Mouse (Mus musculus): ENCODE measurements around the gene Foxp1. TPM values are rescaled to one million over a fixed set of nuclear protein-coding genes. Genes with fewer than 3 reads are reported as not detected.

The Foxp1 gene
- polyA plus RNA-seq, 1 experiment from 2014 or later: 141 TPM

- Histone ChIP-seq H3K4me3 (no peak overlapping the region), H3K9ac (no peak overlapping the region), H3K9me3 (no peaks in the 10 kb centered on the region), H3K4me2 (replicated peaks) (no peak overlapping the region), H3K27me3 (0 out of 2 replicates have a peak, but pooled peaks cover 8% of the 10 kb centered on the region), H3K36me3 (no peaks in the 10 kb centered on the region), H3K27ac (no peak overlapping the region), H3K4me1 (peaks cover 28% of the 10 kb centered on the region)
- 68% methylated on average over 4 of the region's 4 CpGs for WGBS
- no peak for ATAC-seq (ENCODE audit: low FRiP score, low read depth)
Measured at GRCm38 (mm10) chr6:99340902-99341301, 181.6 kb downstream of the Foxp1 start.

- H3K4me1 ChIP-seq: peaks cover 32% of the 10 kb centered on the region
- no peak for ATAC-seq (ENCODE audit: low FRiP score, low read depth)
Measured at GRCm38 (mm10) chr6:99339986-99340721, 182.4 kb downstream of the Foxp1 start.

GRCm38 (mm10) chr6:99339343-99339620 lies 183.2 kb downstream of the Foxp1 start:
- 33% methylated on average over 5 of the region's 5 CpGs for WGBS
- Histone ChIP-seq H3K4me1 (peaks cover 32% of the 10 kb centered on the region), H3K9me3 (no peaks in the 10 kb centered on the region), H3K4me3 (no peak overlapping the region), H3K36me3 (no peaks in the 10 kb centered on the region), H3K9ac (no peak overlapping the region), H3K27me3 (0 out of 2 replicates have a peak, but pooled peaks cover 12% of the 10 kb centered on the region), H3K27ac (no peak overlapping the region), H3K4me2 (replicated peaks) (no peak overlapping the region)
- no peak for ATAC-seq (ENCODE audit: low FRiP score, low read depth)

More at GRCm38 (mm10) chr6:99339986-99340721, 182.4 kb downstream of the Foxp1 start:
- no peak overlapping the region for H3K4me2 ChIP-seq (replicated peaks)
- no peaks in the 10 kb centered on the region for H3K36me3 ChIP-seq
- H3K27me3 ChIP-seq: 0 out of 2 replicates have a peak, but pooled peaks cover 8% of the 10 kb centered on the region
- H3K27ac ChIP-seq: no peak overlapping the region
- no peaks in the 10 kb centered on the region for H3K9me3 ChIP-seq
- no peak overlapping the region for H3K4me3 ChIP-seq
- 69% methylated on average over 10 of the region's 10 CpGs for WGBS
- no peak overlapping the region for H3K9ac ChIP-seq

- Histone ChIP-seq H3K4me2 (replicated peaks) (no peak overlapping the region), H3K4me3 (no peak overlapping the region), H3K27ac (no peak overlapping the region), H3K9me3 (no peaks in the 10 kb centered on the region), H3K36me3 (no peaks in the 10 kb centered on the region), H3K27me3 (0 out of 2 replicates have a peak, but pooled peaks cover 12% of the 10 kb centered on the region), H3K4me1 (peaks cover 32% of the 10 kb centered on the region), H3K9ac (no peak overlapping the region)
- ATAC-seq (ENCODE audit: low FRiP score, low read depth): no peak
- WGBS: 49% methylated on average over 9 of the region's 9 CpGs
Measured at GRCm38 (mm10) chr6:99338593-99339342, 183.8 kb downstream of the Foxp1 start.

- 0 out of 2 replicates have a peak, but pooled peaks cover 12% of the 10 kb centered on the region for H3K27me3 ChIP-seq
- no peak overlapping the region for H3K9ac ChIP-seq
- no peaks in the 10 kb centered on the region for H3K36me3 ChIP-seq
- no peak overlapping the region for H3K4me3 ChIP-seq
- no peak overlapping the region for H3K27ac ChIP-seq
- H3K4me1 ChIP-seq: peaks cover 32% of the 10 kb centered on the region
- WGBS: 35% methylated on average over 3 of the region's 3 CpGs
- H3K4me2 ChIP-seq (replicated peaks): no peak overlapping the region
- no peaks in the 10 kb centered on the region for H3K9me3 ChIP-seq
- no peak for ATAC-seq (ENCODE audit: low FRiP score, low read depth)
Measured at GRCm38 (mm10) chr6:99338174-99338573, 184.3 kb downstream of the Foxp1 start.

- WGBS: 31% methylated on average over 6 of the region's 6 CpGs
- H3K27ac ChIP-seq: no peak overlapping the region
Measured at GRCm38 (mm10) chr6:99337575-99337974, 184.9 kb downstream of the Foxp1 start.

GRCm38 (mm10) chr6:99336191-99336590 lies 186.3 kb downstream of the Foxp1 start:
- no peak for ATAC-seq (ENCODE audit: low FRiP score, low read depth)
- Histone ChIP-seq H3K9ac (no peak overlapping the region), H3K4me1 (peaks cover 32% of the 10 kb centered on the region), H3K36me3 (no peaks in the 10 kb centered on the region), H3K4me3 (no peak overlapping the region), H3K9me3 (no peaks in the 10 kb centered on the region), H3K27me3 (0 out of 2 replicates have a peak, but pooled peaks cover 12% of the 10 kb centered on the region), H3K27ac (no peak overlapping the region), H3K4me2 (replicated peaks) (no peak overlapping the region)
- 15% methylated on average over 5 of the region's 5 CpGs for WGBS

More at GRCm38 (mm10) chr6:99337575-99337974, 184.9 kb downstream of the Foxp1 start:
- H3K9ac ChIP-seq: no peak overlapping the region
- no peak overlapping the region for H3K4me2 ChIP-seq (replicated peaks)
- H3K4me1 ChIP-seq: peaks cover 32% of the 10 kb centered on the region
- H3K27me3 ChIP-seq: 0 out of 2 replicates have a peak, but pooled peaks cover 12% of the 10 kb centered on the region
- no peak overlapping the region for H3K4me3 ChIP-seq
- H3K36me3 ChIP-seq: no peaks in the 10 kb centered on the region
- no peaks in the 10 kb centered on the region for H3K9me3 ChIP-seq
- ATAC-seq (ENCODE audit: low FRiP score, low read depth): no peak

GRCm38 (mm10) chr6:99335174-99335830 lies 187.2 kb downstream of the Foxp1 start:
- no peaks in the 10 kb centered on the region for H3K36me3 ChIP-seq
- peaks cover 32% of the 10 kb centered on the region for H3K4me1 ChIP-seq

GRCm38 (mm10) chr6:99334255-99334654 lies 188.3 kb downstream of the Foxp1 start:
- H3K27me3 ChIP-seq: 0 out of 2 replicates have a peak, but pooled peaks cover 12% of the 10 kb centered on the region
- no peak for ATAC-seq (ENCODE audit: low FRiP score, low read depth)
- H3K27ac ChIP-seq: no peak overlapping the region
- H3K4me2 ChIP-seq (replicated peaks): no peak overlapping the region
- H3K4me3 ChIP-seq: no peak overlapping the region
- peaks cover 31% of the 10 kb centered on the region for H3K4me1 ChIP-seq
- no peaks in the 10 kb centered on the region for H3K9me3 ChIP-seq
- 91% methylated on average over 3 of the region's 3 CpGs for WGBS
- H3K9ac ChIP-seq: no peak overlapping the region
- H3K36me3 ChIP-seq: no peaks in the 10 kb centered on the region

More at GRCm38 (mm10) chr6:99335174-99335830, 187.2 kb downstream of the Foxp1 start:
- Histone ChIP-seq H3K9me3 (no peaks in the 10 kb centered on the region), H3K27ac (no peak overlapping the region), H3K9ac (no peak overlapping the region), H3K4me3 (no peak overlapping the region), H3K27me3 (0 out of 2 replicates have a peak, but pooled peaks cover 12% of the 10 kb centered on the region), H3K4me2 (replicated peaks) (no peak overlapping the region)
- WGBS: 51% methylated on average over 13 of the region's 13 CpGs
- ATAC-seq (ENCODE audit: low FRiP score, low read depth): no peak

GRCm38 (mm10) chr6:99333127-99333526 lies 189.4 kb downstream of the Foxp1 start:
- H3K36me3 ChIP-seq: no peaks in the 10 kb centered on the region
- peaks cover 29% of the 10 kb centered on the region for H3K4me1 ChIP-seq
- H3K27ac ChIP-seq: no peak overlapping the region
- no peak overlapping the region for H3K4me2 ChIP-seq (replicated peaks)
- no peak overlapping the region for H3K9ac ChIP-seq
- H3K9me3 ChIP-seq: no peaks in the 10 kb centered on the region
- WGBS: 81% methylated on average over 5 of the region's 5 CpGs
- no peak for ATAC-seq (ENCODE audit: low FRiP score, low read depth)
- H3K27me3 ChIP-seq: 0 out of 2 replicates have a peak, but pooled peaks cover 8% of the 10 kb centered on the region
- H3K4me3 ChIP-seq: no peak overlapping the region

GRCm38 (mm10) chr6:99330169-99330568 lies 192.4 kb downstream of the Foxp1 start:
- 0 out of 2 replicates have a peak, but pooled peaks cover 11% of the 10 kb centered on the region for H3K4me1 ChIP-seq
- no peak overlapping the region for H3K4me2 ChIP-seq (replicated peaks)
- no peak overlapping the region for H3K4me3 ChIP-seq
- H3K9me3 ChIP-seq: no peaks in the 10 kb centered on the region
- no peak for ATAC-seq (ENCODE audit: low FRiP score, low read depth)
- no peak overlapping the region for H3K9ac ChIP-seq
- no peaks in the 10 kb centered on the region for H3K36me3 ChIP-seq
- 84% methylated on average over 4 of the region's 4 CpGs for WGBS
- H3K27ac ChIP-seq: no peak overlapping the region
- 0 out of 2 replicates have a peak, but pooled peaks cover 4% of the 10 kb centered on the region for H3K27me3 ChIP-seq

- Histone ChIP-seq H3K9me3 (no peaks in the 10 kb centered on the region), H3K4me2 (replicated peaks) (no peak overlapping the region), H3K9ac (no peak overlapping the region), H3K27me3 (no peaks in the 10 kb centered on the region), H3K27ac (no peak overlapping the region), H3K4me1 (0 out of 2 replicates have a peak, but pooled peaks cover 11% of the 10 kb centered on the region), H3K36me3 (no peaks in the 10 kb centered on the region), H3K4me3 (no peak overlapping the region)
- no peak for ATAC-seq (ENCODE audit: low FRiP score, low read depth)
- WGBS: 13% methylated on average over 2 of the region's 2 CpGs
Measured at GRCm38 (mm10) chr6:99328634-99329033, 193.9 kb downstream of the Foxp1 start.
